Mouse (Mus musculus): ENCODE results near the gene P2rx4. TPM values are rescaled to one million over a fixed set of nuclear protein-coding genes. Genes with fewer than 3 reads are reported as not detected.

P2rx4 gene
- polyA plus RNA-seq, 1 experiment from 2014 or later = 20.8 TPM

DNA sequence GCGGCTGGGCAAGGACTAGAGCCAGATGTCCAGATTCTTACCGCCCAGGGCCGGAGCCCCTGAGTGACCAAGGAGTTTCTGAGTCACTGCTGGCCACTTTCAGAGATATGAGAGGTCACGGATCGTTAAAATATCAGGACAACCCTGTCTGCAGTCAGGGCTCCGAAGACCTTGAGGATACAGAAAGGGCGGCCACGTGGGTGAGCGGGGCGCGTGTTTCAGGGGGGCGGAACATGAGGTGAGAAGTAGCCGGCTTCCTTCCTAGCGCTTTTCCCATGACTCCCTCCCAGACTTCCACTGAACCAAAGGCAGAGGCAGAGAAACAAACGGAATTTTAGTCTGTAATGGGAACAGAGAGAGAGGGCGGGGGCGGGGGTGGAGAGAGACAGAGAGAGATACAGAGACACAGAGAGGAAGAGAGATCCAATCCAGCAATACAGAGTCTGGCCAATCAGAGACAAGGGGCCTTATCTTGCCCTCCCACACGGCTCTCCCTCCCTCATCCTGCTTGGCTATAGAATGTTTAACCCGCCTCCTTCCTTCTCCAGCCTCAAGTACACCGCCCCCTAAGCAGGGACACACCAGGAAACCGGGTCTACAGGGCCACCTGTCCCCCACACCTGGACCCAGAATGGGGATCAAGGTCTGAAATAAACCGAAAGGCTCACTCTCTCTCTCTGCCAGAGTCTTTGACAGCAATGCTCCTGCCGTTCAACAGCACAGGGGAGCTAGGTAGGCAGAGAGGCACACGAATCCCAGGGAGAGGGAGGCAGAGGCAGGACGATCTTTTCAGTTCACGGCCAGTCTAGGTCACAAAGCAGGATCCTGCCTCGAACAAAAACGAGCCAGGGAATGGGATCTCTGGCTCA lies 67.6 kb downstream of the P2rx4 start:
- Histone ChIP-seq H3K9me3 (ENCODE audit: control insufficient read depth, low read length) (no peaks in the 10 kb centered on the region), H3K4me1 (ENCODE audit: control insufficient read depth, insufficient read depth, low read depth, low read length) (peaks cover 14% of the 10 kb centered on the region), H3K36me3 (ENCODE audit: control insufficient read depth, insufficient read depth, low read length) (no peaks in the 10 kb centered on the region), H3K4me2 (ENCODE audit: low read length) (no peak overlapping the region), H3K27me3 (replicated peaks; ENCODE audit: control insufficient read depth, insufficient read depth, low read length) (no peaks in the 10 kb centered on the region), H3K9ac (ENCODE audit: low read depth, low read length) (no peak overlapping the region), H3K27ac (ENCODE audit: low read depth, low read length) (no peak overlapping the region), H3K4me3 (ENCODE audit: low read length) (no peak overlapping the region)
- WGBS = 79% methylated on average over 28 of the region's 28 CpGs
- no peak for ATAC-seq

DNA sequence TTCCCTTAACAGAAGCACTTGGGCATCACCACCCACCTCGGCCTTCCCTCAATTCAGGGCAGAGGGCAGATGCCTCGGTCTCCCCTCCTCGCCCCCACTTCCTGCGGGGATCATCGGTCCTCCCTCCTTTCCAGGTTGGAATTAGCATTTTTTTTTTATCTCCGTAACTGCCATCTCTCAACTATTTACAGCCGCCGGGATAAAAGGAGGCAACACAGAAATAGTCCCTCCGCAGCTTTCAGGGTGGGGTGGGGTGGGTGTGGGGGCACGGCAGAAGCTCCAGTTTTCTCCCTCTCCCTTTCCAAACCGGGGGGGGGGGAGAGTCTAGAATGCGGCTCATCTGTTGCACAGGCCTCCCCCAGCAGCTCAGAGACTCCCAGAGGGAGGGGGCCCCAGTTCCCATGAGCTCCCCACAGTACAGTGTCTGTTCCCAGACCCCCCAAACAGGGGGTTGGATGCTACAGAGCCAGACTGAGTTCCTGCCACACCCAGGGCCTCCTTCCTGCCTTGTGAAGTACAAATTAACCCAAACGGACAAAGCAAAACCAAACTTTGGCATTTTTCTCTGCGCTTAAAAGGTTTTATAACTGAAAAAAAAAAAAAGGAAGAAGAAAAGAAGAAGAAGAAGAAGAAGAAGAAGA lies 68.4 kb downstream of the P2rx4 start:
- Histone ChIP-seq H3K9me3 (ENCODE audit: control insufficient read depth, low read length) (no peaks in the 10 kb centered on the region), H3K27me3 (replicated peaks; ENCODE audit: control insufficient read depth, insufficient read depth, low read length) (no peaks in the 10 kb centered on the region), H3K36me3 (ENCODE audit: control insufficient read depth, insufficient read depth, low read length) (no peaks in the 10 kb centered on the region), H3K4me1 (ENCODE audit: control insufficient read depth, insufficient read depth, low read depth, low read length) (peaks cover 14% of the 10 kb centered on the region), H3K9ac (ENCODE audit: low read depth, low read length) (no peak overlapping the region), H3K4me3 (ENCODE audit: low read length) (no peak overlapping the region), H3K4me2 (ENCODE audit: low read length) (no peak overlapping the region), H3K27ac (ENCODE audit: low read depth, low read length) (no peak overlapping the region)
- no peak for ATAC-seq
- WGBS = 82% methylated on average over 11 of the region's 14 CpGs

- Histone ChIP-seq H3K9me3 (ENCODE audit: control insufficient read depth, low read length) (no peaks in the 10 kb centered on the region), H3K27ac (ENCODE audit: low read depth, low read length) (no peak overlapping the region), H3K27me3 (replicated peaks; ENCODE audit: control insufficient read depth, insufficient read depth, low read length) (no peaks in the 10 kb centered on the region), H3K4me2 (ENCODE audit: low read length) (peak overlapping the region; percentile 72; the same call in 1 of the 2 replicates), H3K36me3 (ENCODE audit: control insufficient read depth, insufficient read depth, low read length) (no peaks in the 10 kb centered on the region), H3K9ac (ENCODE audit: low read depth, low read length) (no peak overlapping the region), H3K4me3 (ENCODE audit: low read length) (no peak overlapping the region), H3K4me1 (ENCODE audit: control insufficient read depth, insufficient read depth, low read depth, low read length) (peaks cover 9% of the 10 kb centered on the region)
- ATAC-seq = no peak
- 43% methylated on average over 2 of the region's 2 CpGs for WGBS
These were observed 70.0 kb downstream of the P2rx4 start for GRCm38 (mm10) chr5:122777322-122777721.

GRCm38 (mm10) chr5:122778231-122779226 lies 71.2 kb downstream of the P2rx4 start:
- Histone ChIP-seq H3K36me3 (ENCODE audit: control insufficient read depth, insufficient read depth, low read length) (no peaks in the 10 kb centered on the region), H3K9me3 (ENCODE audit: control insufficient read depth, low read length) (no peaks in the 10 kb centered on the region), H3K9ac (ENCODE audit: low read depth, low read length) (peak overlapping the region; percentile 94), H3K27ac (ENCODE audit: low read depth, low read length) (peak overlapping the region; percentile 82), H3K27me3 (replicated peaks; ENCODE audit: control insufficient read depth, insufficient read depth, low read length) (no peaks in the 10 kb centered on the region), H3K4me1 (ENCODE audit: control insufficient read depth, insufficient read depth, low read depth, low read length) (peaks cover 9% of the 10 kb centered on the region), H3K4me3 (ENCODE audit: low read length) (peak overlapping the region; percentile 92), H3K4me2 (ENCODE audit: low read length) (peak overlapping the region; percentile 72)
- WGBS = 2% methylated on average over 35 of the region's 55 CpGs
- peak; percentile 43 for ATAC-seq

Small RNA genes within 50 kb of the gene (microRNA-seq; reads per million reads assigned to microRNA genes)
- gene Mir8115 = not detected

Other genes starting within 250 kb of the P2rx4 start
- 47.2 and 50.2 TPM in 2 replicates for gene Atp2a2, start 205.3 kb upstream of the P2rx4 start, polyA plus RNA-seq (2015; fragmentation: Nextera tagmentation; extraction: Ambion mirVana)
- gene Ift81, start 93.0 kb upstream of the P2rx4 start, polyA plus RNA-seq (2015; fragmentation: Nextera tagmentation; extraction: Ambion mirVana) = 54.5 and 58.0 TPM in 2 replicates
- gene P2rx7, start 63.6 kb upstream of the P2rx4 start, polyA plus RNA-seq (2015; fragmentation: Nextera tagmentation; extraction: Ambion mirVana) = 4.8 and 6.1 TPM in 2 replicates
- gene Camkk2, start 71.9 kb downstream of the P2rx4 start, polyA plus RNA-seq (2015; fragmentation: Nextera tagmentation; extraction: Ambion mirVana) = 68.1 and 69.3 TPM in 2 replicates
- 495 and 497 TPM in 2 replicates for gene Anapc5, start 113.8 kb downstream of the P2rx4 start, polyA plus RNA-seq (2015; fragmentation: Nextera tagmentation; extraction: Ambion mirVana)
- gene Rnf34, start 142.5 kb downstream of the P2rx4 start, polyA plus RNA-seq (2015; fragmentation: Nextera tagmentation; extraction: Ambion mirVana) = 46.5 and 52.2 TPM in 2 replicates